Mouse (Mus musculus) heart, postnatal 0 days (tissue): ENCODE measurements around the gene Htatip2. TPM values are rescaled to one million over a fixed set of nuclear protein-coding genes. Genes with fewer than 3 reads are reported as not detected.

ENCODE experiments used
- ATAC-seq: fragments of 200-750 bp; cut with Nextera tagmentation; 2 replicates; pipeline ENCODE4 v1.8.0; 2017; ENCODE audit warnings: low read depth, moderate number of reproducible peaks, moderate library complexity; ENCODE audit not compliant: insufficient read depth
- DNase-seq: peaks from one replicate; pipeline ENCODE4 v3.0.0-alpha.2; 2016; ENCODE audit warnings: low spot score
- H3K27ac ChIP-seq: fragments of 300-500 bp; sonication (generic); 2 replicates; pipeline ENCODE4 v1.5.1; 2014; ENCODE audit warnings: low read depth, mild to moderate bottlenecking
- H3K27me3 ChIP-seq: fragments of 300-500 bp; sonication (generic); 2 replicates; pipeline ENCODE4 v1.6.1; 2014; ENCODE audit warnings: low read length, mixed read lengths; ENCODE audit not compliant: control insufficient read depth, insufficient read depth
- H3K36me3 ChIP-seq: fragments of 300-500 bp; sonication (generic); replicated peaks from 2 replicates; pipeline ENCODE4 v1.6.1; 2014; ENCODE audit warnings: low read length, mixed read lengths; ENCODE audit not compliant: control insufficient read depth, insufficient read depth
- H3K4me1 ChIP-seq: fragments of 300-500 bp; sonication (generic); 2 replicates; pipeline ENCODE4 v1.6.1; 2014; ENCODE audit warnings: antibody characterized with exemption; ENCODE audit not compliant: control insufficient read depth, insufficient read depth
- H3K4me2 ChIP-seq: fragments of 300-500 bp; sonication (generic); 2 replicates; pipeline ENCODE4 v1.6.1; 2014; ENCODE audit warnings: low read depth, mild to moderate bottlenecking, low read length, moderate library complexity
- H3K4me3 ChIP-seq: fragments of 300-500 bp; sonication (generic); 2 replicates; pipeline ENCODE4 v1.5.1; 2014; ENCODE audit warnings: low read depth, low read length
- H3K9ac ChIP-seq: fragments of 300-500 bp; sonication (generic); replicated peaks from 2 replicates; pipeline ENCODE4 v1.6.1; 2014; ENCODE audit warnings: low read depth, low read length, mixed read lengths
- H3K9me3 ChIP-seq: fragments of 300-500 bp; sonication (generic); replicated peaks from 2 replicates; pipeline ENCODE4 v1.6.1; 2016; ENCODE audit warnings: low read length; ENCODE audit not compliant: control insufficient read depth
- CTCF ChIP-seq: IDR thresholded peaks from 2 replicates; pipeline ENCODE4 v1.5.1; 2016; ENCODE audit warnings: antibody characterized with exemption, control low read depth, low read depth
- EP300 ChIP-seq: IDR thresholded peaks from 2 replicates; pipeline ENCODE4 v1.6.1; 2016; ENCODE audit warnings: antibody characterized with exemption, low read depth
- WGBS: fragments of 180-500 bp; shearing (Covaris S2); extraction: QIAGEN DNeasy Blood & Tissue Kit; methylation state at CpG from one replicate; pipeline ENCODE4 v1.1.7; 2014; 5-methylcytosine and 5-hydroxymethylcytosine counted together
- polyA plus RNA-seq: library from polyadenylated mRNA; unstranded; fragments of >200 nt; fragmentation: Nextera tagmentation; extraction: Ambion mirVana; gene quantifications from 2 replicates; pipeline ENCODE4 v1.2.1, GENCODE M21; 2015
- total RNA-seq: library from RNA; depleted of rRNA; stranded (reverse); fragments of >200 nt; gene quantifications from 2 replicates; pipeline ENCODE4 v1.2.3, GENCODE M21; 2014; ENCODE audit warnings: low replicate concordance

The Htatip2 gene
- total and polyA plus RNA-seq, 2 experiments from 2014 or later: 3.4 to 16.5 TPM

DNA sequence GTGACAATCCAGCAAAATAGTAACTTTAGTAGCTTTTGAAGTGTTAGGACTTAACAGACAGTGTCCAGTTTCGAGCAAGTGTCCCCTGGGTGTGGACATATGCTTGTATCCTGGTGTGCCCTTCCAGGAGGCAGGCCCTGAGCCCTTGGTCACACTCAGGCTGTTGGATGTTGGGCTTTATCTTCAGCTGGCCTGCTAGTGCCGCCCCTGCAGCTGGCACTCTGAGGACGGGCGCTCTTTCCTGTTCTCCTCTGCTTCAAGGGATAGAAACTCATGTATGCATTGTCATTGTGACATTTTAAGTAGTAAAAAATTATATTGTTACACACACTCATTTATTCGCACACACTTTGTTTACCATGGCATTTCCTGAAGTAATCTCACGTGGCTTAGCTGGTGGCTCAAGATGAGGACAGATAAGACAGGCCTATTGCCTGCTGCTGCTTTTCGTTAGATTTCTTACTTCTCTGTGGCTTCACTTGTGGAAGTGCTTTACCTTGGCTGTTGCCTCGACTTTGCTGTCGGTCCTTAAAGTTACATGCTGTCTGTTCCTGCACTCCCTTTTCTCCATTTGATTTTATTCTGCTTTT, 48.3 kb downstream of the Htatip2 start:
- no peak for DNase-seq
- H3K9me3 ChIP-seq: no peaks in the 10 kb centered on the region
- no peaks in the 10 kb centered on the region for H3K27me3 ChIP-seq
- H3K4me3 ChIP-seq: no peak overlapping the region
- TF ChIP-seq CTCF (no peak), EP300 (no peak)
- no peak for ATAC-seq
- peaks cover 24% of the 10 kb centered on the region for H3K36me3 ChIP-seq
- no peak overlapping the region for H3K9ac ChIP-seq
- WGBS: 70% methylated on average over 9 of the region's 9 CpGs
- H3K4me2 ChIP-seq: no peak overlapping the region
- H3K27ac ChIP-seq: no peak overlapping the region
- 0 out of 2 replicates have a peak, but pooled peaks cover 4% of the 10 kb centered on the region for H3K4me1 ChIP-seq

DNA sequence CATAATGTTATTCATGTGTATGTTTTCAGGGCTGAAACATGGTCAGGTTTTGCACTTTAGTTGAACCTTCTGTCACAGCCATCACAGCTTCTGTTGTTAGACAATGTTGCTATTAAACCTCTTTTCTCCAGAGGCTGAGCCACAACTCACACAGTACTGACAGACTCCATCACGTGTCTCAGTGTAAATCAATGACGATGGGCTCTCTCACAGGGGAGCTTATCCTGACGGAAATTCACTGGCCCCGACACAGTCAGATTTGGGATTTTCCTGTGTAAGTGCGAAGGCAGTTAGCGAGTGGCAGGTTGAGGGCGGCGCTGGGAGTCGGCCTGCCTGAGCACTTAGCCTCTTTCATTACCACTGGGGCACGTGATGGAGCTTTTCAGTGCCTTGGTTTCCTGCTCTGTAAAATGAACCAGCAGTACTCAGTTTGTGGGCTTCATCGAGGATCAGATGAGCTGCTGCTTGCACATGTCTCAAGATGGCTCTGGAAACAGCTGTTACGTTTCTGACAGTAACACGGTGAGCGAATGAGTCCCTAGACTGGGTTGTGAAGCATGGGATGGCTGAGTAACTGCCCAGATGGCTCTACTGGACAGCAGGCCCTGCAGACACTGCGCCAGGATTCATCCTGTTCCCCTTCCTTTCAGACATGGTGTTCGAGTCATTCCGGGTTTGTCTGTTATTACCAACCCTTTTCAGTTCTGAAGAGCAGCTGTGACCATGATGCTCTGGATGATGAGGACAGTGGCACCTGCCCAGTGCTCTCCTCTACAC, 49.1 kb downstream of the Htatip2 start:
- ATAC-seq (no peak), DNase-seq (no peak)
- Histone ChIP-seq H3K4me2 (no peak overlapping the region), H3K36me3 (peaks cover 27% of the 10 kb centered on the region), H3K27ac (no peak overlapping the region), H3K9me3 (no peaks in the 10 kb centered on the region), H3K9ac (no peak overlapping the region), H3K4me3 (no peak overlapping the region), H3K27me3 (no peaks in the 10 kb centered on the region), H3K4me1 (0 out of 2 replicates have a peak, but pooled peaks cover 4% of the 10 kb centered on the region)
- TF ChIP-seq CTCF: no peak
- TF ChIP-seq EP300: no peak
- WGBS: 87% methylated on average over 17 of the region's 17 CpGs

DNA sequence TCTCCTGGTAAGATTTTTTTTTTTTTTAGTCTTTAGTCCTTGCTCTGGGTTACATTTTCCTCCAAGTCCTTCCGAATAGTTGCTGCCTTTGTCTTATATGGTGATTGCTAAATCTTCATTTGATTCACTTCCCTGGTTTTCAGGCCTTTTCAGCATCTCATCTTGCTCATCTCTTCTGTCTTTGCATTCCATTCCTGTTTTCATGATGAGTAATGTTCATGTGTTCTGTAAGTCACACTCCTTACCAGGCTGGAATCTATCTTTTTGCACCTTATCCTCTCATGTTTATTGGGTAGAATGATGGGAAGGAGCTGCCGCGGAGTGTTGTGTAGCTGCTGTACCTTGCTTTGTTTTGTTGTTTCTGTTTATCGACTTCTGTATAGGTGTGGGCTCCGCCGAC, 50.2 kb downstream of the Htatip2 start:
- Histone ChIP-seq H3K9me3 (no peaks in the 10 kb centered on the region), H3K4me1 (no peaks in the 10 kb centered on the region), H3K4me3 (no peak overlapping the region), H3K9ac (no peak overlapping the region), H3K4me2 (no peak overlapping the region), H3K27me3 (no peaks in the 10 kb centered on the region), H3K36me3 (peaks cover 21% of the 10 kb centered on the region), H3K27ac (no peak overlapping the region)
- 88% methylated on average over 6 of the region's 6 CpGs for WGBS
- TF ChIP-seq CTCF (no peak), EP300 (no peak)
- DNase-seq (no peak), ATAC-seq (no peak)

DNA sequence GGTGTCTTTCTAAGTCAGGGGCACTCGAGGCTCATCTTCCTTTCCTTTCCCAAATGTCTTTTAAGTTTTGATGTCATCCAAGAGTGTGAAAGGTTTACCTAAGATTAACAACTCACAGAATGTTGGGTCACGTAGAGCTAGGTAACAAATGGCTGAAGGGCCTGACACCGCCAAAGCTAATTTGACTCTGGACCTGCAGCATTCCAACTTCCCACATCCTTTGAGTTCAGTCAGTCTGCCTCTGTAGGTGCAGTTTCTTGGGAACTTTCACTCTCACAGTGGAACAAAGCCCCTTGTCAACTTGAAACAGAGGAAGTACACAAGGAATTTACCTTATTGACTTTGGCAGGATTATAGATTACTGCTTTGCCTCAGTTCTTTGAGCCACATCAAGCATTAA, 50.6 kb downstream of the Htatip2 start:
- ATAC-seq (no peak), DNase-seq (no peak)
- no peaks in the 10 kb centered on the region for H3K9me3 ChIP-seq
- no peaks in the 10 kb centered on the region for H3K4me1 ChIP-seq
- H3K4me2 ChIP-seq: no peak overlapping the region
- no peak overlapping the region for H3K9ac ChIP-seq
- WGBS: 72% methylated on average over 3 of the region's 3 CpGs
- H3K4me3 ChIP-seq: no peak overlapping the region
- no peak for TF ChIP-seq EP300
- TF ChIP-seq CTCF: no peak
- H3K27me3 ChIP-seq: no peaks in the 10 kb centered on the region
- peaks cover 21% of the 10 kb centered on the region for H3K36me3 ChIP-seq
- H3K27ac ChIP-seq: no peak overlapping the region

DNA sequence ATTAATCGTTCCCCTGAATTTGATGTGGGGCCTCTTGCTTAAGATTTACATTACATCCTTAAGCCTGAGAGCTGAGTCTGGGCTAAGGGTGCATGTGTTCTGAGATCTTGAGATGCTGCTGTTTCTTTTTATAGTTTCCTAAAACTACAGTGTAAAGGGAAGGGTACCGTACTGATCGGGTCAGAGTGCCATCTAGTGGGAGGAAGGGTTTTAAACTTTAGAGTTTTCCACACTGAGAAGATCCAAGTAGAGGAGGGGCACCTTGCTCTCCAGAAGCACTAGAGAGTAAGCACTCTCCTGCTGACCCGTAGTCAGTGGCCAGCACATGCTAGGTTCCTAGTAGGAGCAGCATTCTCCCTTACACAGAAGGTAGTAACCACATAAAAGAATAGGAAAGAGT, 52.4 kb downstream of the Htatip2 start:
- Histone ChIP-seq H3K27ac (no peak overlapping the region), H3K4me3 (no peak overlapping the region), H3K4me1 (no peaks in the 10 kb centered on the region), H3K27me3 (no peaks in the 10 kb centered on the region), H3K4me2 (no peak overlapping the region), H3K36me3 (peaks cover 21% of the 10 kb centered on the region), H3K9ac (no peak overlapping the region), H3K9me3 (no peaks in the 10 kb centered on the region)
- TF ChIP-seq EP300: no peak
- peak; percentile 40 for TF ChIP-seq CTCF
- 40% methylated on average over 4 of the region's 4 CpGs for WGBS
- DNase-seq (no peak), ATAC-seq (0 out of 2 replicates have a peak, but pooled peaks have one; percentile 27)
